Mouse (Mus musculus) MEL (cell line): ENCODE results near the gene Dlgap1. TPM values are rescaled to one million over a fixed set of nuclear protein-coding genes. Genes with fewer than 3 reads are reported as not detected.

ENCODE experiments used
- DNase-seq: peaks from one replicate; pipeline ENCODE4 v3.0.0; 2011; ENCODE audit warnings: low read depth, low spot score
- H3K27ac ChIP-seq: 2 replicates; pipeline ENCODE4 v1.5.1; 2012; ENCODE audit warnings: low read depth, mild to moderate bottlenecking, control low read depth, low read length, moderate library complexity; ENCODE audit not compliant: control insufficient read depth
- H3K27me3 ChIP-seq, 2 experiments: fragments of 150-350 bp in 1 of 2; sonication (generic) in 1 of 2; 2 replicates each; pipeline ENCODE4 v1.6.1; 2012; ENCODE audit warnings: low read length in 2 of 2, mild to moderate bottlenecking in 2 of 2, improper control_type of control experiment in 1 of 2, moderate library complexity in 1 of 2; ENCODE audit not compliant: insufficient read depth in 2 of 2, control insufficient read depth in 1 of 2
- H3K36me3 ChIP-seq, 2 experiments: 2 replicates each; pipeline ENCODE4 v1.6.1; 2012 to 2014; ENCODE audit warnings: low read length in 2 of 2, improper control_type of control experiment in 1 of 2, inconsistent platforms in 1 of 2, mild to moderate bottlenecking in 1 of 2; ENCODE audit not compliant: insufficient read depth in 2 of 2, control insufficient read depth in 1 of 2
- H3K4me1 ChIP-seq, 2 experiments: fragments of 150-350 bp in 1 of 2; sonication (generic) in 1 of 2; 2 replicates each; pipeline ENCODE4 v1.6.1; 2012; ENCODE audit warnings: low read length in 2 of 2, improper control_type of control experiment in 1 of 2, mild to moderate bottlenecking in 1 of 2; ENCODE audit not compliant: insufficient read depth in 2 of 2, control insufficient read depth in 1 of 2
- H3K4me3 ChIP-seq, 2 experiments: fragments of 150-350 bp in 1 of 2; sonication (generic) in 1 of 2; 2 replicates each; pipeline ENCODE4 v1.5.1; 2012; ENCODE audit warnings: low read depth in 2 of 2, low read length in 2 of 2, mild to moderate bottlenecking in 2 of 2, moderate library complexity in 2 of 2, control low read depth in 1 of 2, improper control_type of control experiment in 1 of 2; ENCODE audit not compliant: control insufficient read depth in 1 of 2, insufficient read depth in 1 of 2
- H3K79me2 ChIP-seq: 2 replicates; pipeline ENCODE4 v1.6.1; 2012; ENCODE audit warnings: mild to moderate bottlenecking, low read length, moderate library complexity; ENCODE audit not compliant: control insufficient read depth, poor library complexity, insufficient read depth
- H3K9ac ChIP-seq: 2 replicates; pipeline ENCODE4 v1.6.1; 2012; ENCODE audit warnings: low read depth, mild to moderate bottlenecking, control low read depth, low read length, moderate library complexity; ENCODE audit not compliant: control insufficient read depth, poor library complexity, severe bottlenecking
- H3K9me3 ChIP-seq: fragments of 150-350 bp; sonication (generic); replicated peaks from 2 replicates; pipeline ENCODE4 v1.6.1; 2012; ENCODE audit warnings: mild to moderate bottlenecking, low read length, improper control_type of control experiment, moderate library complexity; ENCODE audit not compliant: insufficient read depth
- BHLHE40 ChIP-seq: IDR thresholded peaks from 2 replicates; pipeline ENCODE4 v1.6.1; 2012; ENCODE audit warnings: low read depth, mild to moderate bottlenecking, inconsistent platforms, low read length, improper control_type of control experiment, borderline replicate concordance
- CHD1 ChIP-seq: IDR thresholded peaks from 2 replicates; pipeline ENCODE4 v1.6.1; 2012; ENCODE audit warnings: low read depth, mild to moderate bottlenecking, inconsistent platforms, low read length, improper control_type of control experiment
- CHD2 ChIP-seq: IDR thresholded peaks from 2 replicates; pipeline ENCODE4 v1.6.1; 2011; ENCODE audit warnings: low read length, improper control_type of control experiment
- E2F4 ChIP-seq: IDR thresholded peaks from 2 replicates; pipeline ENCODE4 v1.6.1; 2011; ENCODE audit warnings: low read depth, low read length, improper control_type of control experiment, borderline replicate concordance
- ELF1 ChIP-seq: IDR thresholded peaks from 2 replicates; pipeline ENCODE4 v1.6.1; 2014; ENCODE audit warnings: low read depth, mild to moderate bottlenecking, inconsistent platforms, low read length, improper control_type of control experiment, moderate library complexity
- GATA1 ChIP-seq: IDR thresholded peaks from 2 replicates; pipeline ENCODE4 v1.6.1; 2011; ENCODE audit warnings: low read depth, low read length, improper control_type of control experiment
- HCFC1 ChIP-seq: IDR thresholded peaks from 2 replicates; pipeline ENCODE4 v1.6.1; 2012; ENCODE audit warnings: low read depth, mild to moderate bottlenecking, inconsistent platforms, low read length, improper control_type of control experiment, moderate library complexity
- JUND ChIP-seq: IDR thresholded peaks from 2 replicates; pipeline ENCODE4 v1.6.1; 2011; ENCODE audit warnings: low read depth, mild to moderate bottlenecking, improper control_type of control experiment, low read length
- KAT2A ChIP-seq: conservative IDR thresholded peaks from 2 replicates; pipeline ENCODE4 v1.6.1; 2012; ENCODE audit warnings: low read depth, low read length, improper control_type of control experiment, inconsistent platforms
- MEF2A ChIP-seq: IDR thresholded peaks from 2 replicates; pipeline ENCODE4 v1.6.1; 2014; ENCODE audit warnings: low read depth, mild to moderate bottlenecking, inconsistent platforms, low read length, improper control_type of control experiment; ENCODE audit not compliant: poor library complexity, insufficient replicate concordance, severe bottlenecking; ENCODE audit errors: extremely low read depth
- MXI1 ChIP-seq: IDR thresholded peaks from 2 replicates; pipeline ENCODE4 v1.6.1; 2011; ENCODE audit warnings: mild to moderate bottlenecking, low read depth, low read length, improper control_type of control experiment
- MYC ChIP-seq: IDR thresholded peaks from 2 replicates; pipeline ENCODE4 v1.6.1; 2011; ENCODE audit warnings: low read depth, mild to moderate bottlenecking, low read length, improper control_type of control experiment, moderate library complexity
- NELFE ChIP-seq: IDR thresholded peaks from 2 replicates; pipeline ENCODE4 v1.6.1; 2011; ENCODE audit warnings: low read depth, low read length, improper control_type of control experiment
- POLR2A ChIP-seq, 2 experiments: IDR thresholded peaks; 2 replicates each; pipeline ENCODE4 v1.6.1; 2011 to 2012; ENCODE audit warnings: low read length in 2 of 2, mild to moderate bottlenecking in 2 of 2, control low read depth in 1 of 2, improper control_type of control experiment in 1 of 2, low read depth in 1 of 2, moderate library complexity in 1 of 2; ENCODE audit not compliant: control insufficient read depth in 1 of 2, insufficient read depth in 1 of 2, poor library complexity in 1 of 2
- POLR2AphosphoS2 ChIP-seq: IDR thresholded peaks from 2 replicates; pipeline ENCODE4 v1.6.1; 2011; ENCODE audit warnings: low read length, improper control_type of control experiment
- POLR2AphosphoS5 ChIP-seq: IDR thresholded peaks from 2 replicates; pipeline ENCODE4 v1.6.1; 2012; ENCODE audit warnings: low read depth, borderline replicate concordance, mild to moderate bottlenecking, inconsistent platforms, low read length, moderate library complexity, mixed read lengths
- RAD21 ChIP-seq: IDR thresholded peaks from 2 replicates; pipeline ENCODE4 v1.6.1; 2011; ENCODE audit warnings: mild to moderate bottlenecking, low read depth, low read length, improper control_type of control experiment
- RCOR1 ChIP-seq: IDR thresholded peaks from 2 replicates; pipeline ENCODE4 v1.6.1; 2012; ENCODE audit warnings: low read depth, mild to moderate bottlenecking, inconsistent platforms, low read length, improper control_type of control experiment
- SIN3A ChIP-seq: IDR thresholded peaks from 2 replicates; pipeline ENCODE4 v1.6.1; 2012; ENCODE audit warnings: low read length, improper control_type of control experiment, inconsistent platforms
- SMC3 ChIP-seq: IDR thresholded peaks from 2 replicates; pipeline ENCODE4 v1.6.1; 2011; ENCODE audit warnings: low read depth, low read length, improper control_type of control experiment
- TBP ChIP-seq: IDR thresholded peaks from 2 replicates; pipeline ENCODE4 v1.8.0; 2011; ENCODE audit warnings: low read depth, low read length, improper control_type of control experiment
- TCF12 ChIP-seq: IDR thresholded peaks from 2 replicates; pipeline ENCODE4 v1.6.1; 2014; ENCODE audit warnings: low read depth, mild to moderate bottlenecking, inconsistent platforms, low read length, improper control_type of control experiment, moderate library complexity
- UBTF ChIP-seq: IDR thresholded peaks from 2 replicates; pipeline ENCODE4 v1.6.1; 2012; ENCODE audit warnings: low read depth, mild to moderate bottlenecking, inconsistent platforms, low read length, improper control_type of control experiment, moderate library complexity, borderline replicate concordance; ENCODE audit not compliant: insufficient read depth
- USF1 ChIP-seq: IDR thresholded peaks from 2 replicates; pipeline ENCODE4 v1.6.1; 2014; ENCODE audit warnings: low read depth, mild to moderate bottlenecking, inconsistent platforms, low read length, improper control_type of control experiment, moderate library complexity
- USF2 ChIP-seq, 2 experiments: IDR thresholded peaks; 2 replicates each; pipeline ENCODE4 v1.6.1; 2011 to 2012; ENCODE audit warnings: improper control_type of control experiment in 2 of 2, low read length in 2 of 2, borderline replicate concordance in 1 of 2, inconsistent platforms in 1 of 2, low read depth in 1 of 2, mild to moderate bottlenecking in 1 of 2; ENCODE audit not compliant: insufficient read depth in 1 of 2
- ZKSCAN1 ChIP-seq: IDR thresholded peaks from 2 replicates; pipeline ENCODE4 v1.6.1; 2012; ENCODE audit warnings: low read depth, mild to moderate bottlenecking, inconsistent platforms, low read length, improper control_type of control experiment, moderate library complexity
- ZMIZ1 ChIP-seq: IDR thresholded peaks from 2 replicates; pipeline ENCODE4 v1.6.1; 2012; ENCODE audit warnings: low read depth, mild to moderate bottlenecking, inconsistent platforms, low read length, improper control_type of control experiment, moderate library complexity
- ZNF384 ChIP-seq: IDR thresholded peaks from 2 replicates; pipeline ENCODE4 v1.6.1; 2012; ENCODE audit warnings: low read depth, mild to moderate bottlenecking, inconsistent platforms, low read length, improper control_type of control experiment
- polyA plus RNA-seq, 2 experiments: library from polyadenylated mRNA; stranded (reverse) in 1 of 2; unstranded in 1 of 2; fragments of >175 nt in 1 of 2; fragments of >200 nt in 1 of 2; gene quantifications; 2 replicates each; pipeline versions ENCODE4 v1.2.1 to v1.2.4; 2012; ENCODE audit warnings: low replicate concordance in 2 of 2, low read depth in 1 of 2; ENCODE audit not compliant: insufficient read length in 2 of 2, insufficient read depth in 1 of 2, missing spikeins in 1 of 2
- total RNA-seq: library from RNA; depleted of rRNA; stranded (reverse); fragments of 300-350 nt; gene quantifications from 2 replicates; pipeline ENCODE4 v1.2.3, GENCODE M21; 2012

Dlgap1 gene
- total and polyA plus RNA-seq, 3 experiments, result 0.06 TPM; not detected in 2

- TF ChIP-seq HCFC1 (no peak), ELF1 (no peak), USF1 (no peak), E2F4 (no peak), MEF2A (no peak), MYC (no peak), RAD21 (no peak), USF2 (IDR thresholded peaks at IDR 0.05; ENCODE audit: borderline replicate concordance in 1 of 2, insufficient read depth in 1 of 2, low read depth in 1 of 2, low read length in 2 of 2) (no peak), TBP (no peak), TCF12 (no peak), CHD1 (no peak), POLR2A (IDR thresholded peaks at IDR 0.05; ENCODE audit: control insufficient read depth in 1 of 2, insufficient read depth in 1 of 2, low read depth in 1 of 2, low read length in 2 of 2, poor library complexity in 1 of 2) (no peak), POLR2AphosphoS2 (no peak), JUND (no peak), NELFE (no peak), KAT2A (no peak), SMC3 (no peak), UBTF (no peak), GATA1 (no peak), RCOR1 (no peak)
Observed at GRCm38 (mm10) chr17:70605659-70606058, 636.8 kb downstream of the Dlgap1 start.

DNA sequence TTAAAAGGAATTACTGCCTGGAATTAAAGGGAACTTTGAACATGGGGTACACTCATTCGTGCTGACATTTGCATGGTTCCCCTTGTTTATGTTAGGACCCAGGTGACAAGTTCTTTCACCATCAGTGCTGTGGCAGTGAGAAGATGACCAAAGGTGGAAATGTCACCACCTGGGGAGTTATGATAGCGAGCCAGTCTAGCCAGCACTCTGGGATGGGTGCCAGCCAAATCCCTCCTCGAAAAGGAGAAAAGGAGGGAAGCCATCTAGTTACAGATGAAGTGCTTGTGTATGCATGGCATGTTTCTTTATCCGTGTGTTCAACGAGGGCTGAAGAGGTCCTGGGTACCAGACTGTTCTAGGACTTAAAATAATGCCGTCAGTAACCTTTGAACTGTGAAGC is 643.3 kb downstream of the Dlgap1 start:
- Histone ChIP-seq H3K27ac (no peak overlapping the region), H3K4me3 (no peak overlapping the region), H3K9ac (no peak overlapping the region), H3K4me1 (no peaks in the 10 kb centered on the region), H3K9me3 (no peaks in the 10 kb centered on the region), H3K27me3 (no peaks in the 10 kb centered on the region; a peak in 1 of 4 replicates), H3K79me2 (no peaks in the 10 kb centered on the region), H3K36me3 (no peaks in the 10 kb centered on the region)
- no peak for DNase-seq
- no peak for TF ChIP-seq E2F4
- TF ChIP-seq MXI1, result no peak
- TF ChIP-seq POLR2AphosphoS5, result no peak
- TF ChIP-seq ZKSCAN1, result no peak
- TF ChIP-seq ZMIZ1, result no peak
- no peak for TF ChIP-seq MYC
- no peak for TF ChIP-seq ZNF384
- TF ChIP-seq SIN3A, result no peak
- TF ChIP-seq HCFC1, result no peak
- no peak for TF ChIP-seq CHD2
- no peak for TF ChIP-seq UBTF
- TF ChIP-seq BHLHE40, result no peak
- no peak for TF ChIP-seq RCOR1
- TF ChIP-seq JUND, result no peak

More at GRCm38 (mm10) chr17:70605659-70606058, 636.8 kb downstream of the Dlgap1 start:
- H3K27ac ChIP-seq, result no peak overlapping the region
- H3K4me1 ChIP-seq, result no peaks in the 10 kb centered on the region
- no peaks in the 10 kb centered on the region for H3K79me2 ChIP-seq
- no peaks in the 10 kb centered on the region for H3K9me3 ChIP-seq
- H3K27me3 ChIP-seq, result no peaks in the 10 kb centered on the region
- no peak for DNase-seq
- no peaks in the 10 kb centered on the region for H3K36me3 ChIP-seq
- H3K9ac ChIP-seq, result no peak overlapping the region
- no peak overlapping the region for H3K4me3 ChIP-seq
